Mouse (Mus musculus): ENCODE results near the gene Vmn2r11. TPM values are rescaled to one million over a fixed set of nuclear protein-coding genes. Genes with fewer than 3 reads are reported as not detected.
"Not testable (repeated sequence)": the region's sequence is repeated elsewhere in the genome, so short reads cannot be mapped to it uniquely, and the experiment has no call there.

The Vmn2r11 gene
- not detected in 2 replicates for polyA plus RNA-seq (2015; fragmentation: Nextera tagmentation; extraction: Ambion mirVana)

GRCm38 (mm10) chr5:109059469-109059868 is at the start of gene Vmn2r11:
TSS of gene Vmn2r11 (minus strand) at chr5:109059569.
- peaks cover 27% of the 10 kb centered on the region for H3K9me3 ChIP-seq (replicated peaks)
- H3K36me3 ChIP-seq (ENCODE audit: poor library complexity, severe bottlenecking); H3K27me3 ChIP-seq; H3K27ac ChIP-seq; ATAC-seq; H3K4me2 ChIP-seq; H3K4me1 ChIP-seq; H3K4me3 ChIP-seq; H3K9ac ChIP-seq: not testable (repeated sequence)
- 91% methylated on average over 3 of the region's 3 CpGs for WGBS

GRCm38 (mm10) chr5:109097850-109098249 is 38.5 kb upstream of the Vmn2r11 start, which contains the start of gene Vmn2r12:
TSS of gene Vmn2r12 (minus strand) at chr5:109097950.
- H3K4me1 ChIP-seq; H3K4me2 ChIP-seq; H3K9me3 ChIP-seq (replicated peaks); H3K4me3 ChIP-seq; H3K27me3 ChIP-seq; H3K36me3 ChIP-seq (ENCODE audit: poor library complexity, severe bottlenecking); ATAC-seq; H3K9ac ChIP-seq; H3K27ac ChIP-seq: not testable (repeated sequence)
- 89% methylated on average over 5 of the region's 5 CpGs for WGBS

- not testable (repeated sequence) for ATAC-seq
These were observed 37.1 kb upstream of the Vmn2r11 start for GRCm38 (mm10) chr5:109096482-109096881.

GRCm38 (mm10) chr5:109072016-109072415 is 12.6 kb upstream of the Vmn2r11 start:
- H3K9me3 ChIP-seq (replicated peaks), result peaks cover 12% of the 10 kb centered on the region
- H3K27ac ChIP-seq; ATAC-seq; H3K9ac ChIP-seq; H3K36me3 ChIP-seq (ENCODE audit: poor library complexity, severe bottlenecking); H3K4me2 ChIP-seq; H3K27me3 ChIP-seq; H3K4me3 ChIP-seq; H3K4me1 ChIP-seq: not testable (repeated sequence)
- 54% methylated on average over 4 of the region's 4 CpGs for WGBS

More at GRCm38 (mm10) chr5:109096482-109096881, 37.1 kb upstream of the Vmn2r11 start:
- H3K27ac ChIP-seq; H3K4me1 ChIP-seq; H3K9ac ChIP-seq; H3K9me3 ChIP-seq (replicated peaks); H3K36me3 ChIP-seq (ENCODE audit: poor library complexity, severe bottlenecking); H3K27me3 ChIP-seq; H3K4me3 ChIP-seq; H3K4me2 ChIP-seq: not testable (repeated sequence)
- 78% methylated on average over 3 of the region's 3 CpGs for whole genome bisulfite sequencing

- H3K36me3 ChIP-seq (ENCODE audit: poor library complexity, severe bottlenecking), result no peaks in the 10 kb centered on the region
- WGBS, result 65% methylated on average over 1 of the region's 1 CpGs
- no peaks in the 10 kb centered on the region for H3K4me1 ChIP-seq
- H3K4me3 ChIP-seq, result no peak overlapping the region
- H3K9ac ChIP-seq, result no peak overlapping the region
- H3K27ac ChIP-seq, result no peak overlapping the region
- ATAC-seq, result no peak
- H3K27me3 ChIP-seq, result no peaks in the 10 kb centered on the region
- no peak overlapping the region for H3K4me2 ChIP-seq
- peaks cover 21% of the 10 kb centered on the region for H3K9me3 ChIP-seq (replicated peaks)
These were observed 4.1 kb downstream of the Vmn2r11 start for GRCm38 (mm10) chr5:109055286-109055685.

- Histone ChIP-seq H3K27ac (no peak overlapping the region), H3K9me3 (replicated peaks) (peaks cover 16% of the 10 kb centered on the region), H3K36me3 (ENCODE audit: poor library complexity, severe bottlenecking) (no peaks in the 10 kb centered on the region), H3K4me3 (no peak overlapping the region), H3K9ac (no peak overlapping the region), H3K27me3 (no peaks in the 10 kb centered on the region), H3K4me2 (no peak overlapping the region), H3K4me1 (no peaks in the 10 kb centered on the region)
- ATAC-seq, result no peak
These were observed 26.8 kb downstream of the Vmn2r11 start for GRCm38 (mm10) chr5:109032591-109032990.

GRCm38 (mm10) chr5:109006427-109006826 is 52.9 kb downstream of the Vmn2r11 start, which contains the start of gene Vmn2r10:
TSS of gene Vmn2r10 (minus strand) at chr5:109006527.
- not testable (repeated sequence) for H3K27me3 ChIP-seq; H3K36me3 ChIP-seq (ENCODE audit: poor library complexity, severe bottlenecking); H3K4me3 ChIP-seq; H3K9ac ChIP-seq; H3K4me2 ChIP-seq; H3K27ac ChIP-seq; H3K9me3 ChIP-seq (replicated peaks); ATAC-seq; H3K4me1 ChIP-seq

Other genes starting within 250 kb of the Vmn2r11 start
- not detected in 2 replicates for gene Vmn2r9, start 207.0 kb downstream of the Vmn2r11 start, polyA plus RNA-seq (2015; fragmentation: Nextera tagmentation; extraction: Ambion mirVana)
- not detected in 2 replicates for gene Vmn2r10, start 53.0 kb downstream of the Vmn2r11 start, polyA plus RNA-seq (2015; fragmentation: Nextera tagmentation; extraction: Ambion mirVana)
- gene Vmn2r12, start 38.4 kb upstream of the Vmn2r11 start, polyA plus RNA-seq (2015; fragmentation: Nextera tagmentation; extraction: Ambion mirVana), result not detected in 2 replicates
- not detected in 2 replicates for gene Vmn2r13, start 132.6 kb upstream of the Vmn2r11 start, polyA plus RNA-seq (2015; fragmentation: Nextera tagmentation; extraction: Ambion mirVana)
- gene Vmn2r14, start 165.1 kb upstream of the Vmn2r11 start, polyA plus RNA-seq (2015; fragmentation: Nextera tagmentation; extraction: Ambion mirVana), result not detected in 2 replicates
- gene Vmn2r15, start 238.1 kb upstream of the Vmn2r11 start, polyA plus RNA-seq (2015; fragmentation: Nextera tagmentation; extraction: Ambion mirVana), result not detected in 2 replicates